Mouse (Mus musculus): ENCODE data around the gene Nup210l.

DNA sequence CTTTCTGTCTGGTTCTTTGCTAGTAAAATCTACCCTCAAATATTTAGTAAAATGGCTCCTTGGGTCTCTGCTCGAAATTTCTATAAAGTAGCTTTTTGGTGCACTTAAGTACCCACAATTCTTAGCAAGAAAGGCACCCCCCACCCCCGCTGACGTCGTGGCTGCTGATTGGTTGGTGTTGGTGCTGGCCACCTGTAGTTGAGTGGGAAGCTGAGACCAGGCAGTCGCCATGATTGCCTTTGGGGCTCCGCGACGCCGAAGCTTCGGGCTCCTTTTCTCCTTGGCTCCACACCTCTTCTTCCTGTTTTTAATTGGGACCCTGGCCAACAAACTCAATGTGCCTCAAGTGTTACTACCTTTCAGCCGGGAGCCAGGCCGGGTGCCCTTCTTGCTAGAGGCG is at the start of gene Nup210l:
- TF ChIP-seq CTCF (IDR thresholded peaks at IDR 0.05; ENCODE audit: borderline replicate concordance, insufficient read depth, low read depth, low read length) (no peak), POLR2A (IDR thresholded peaks at IDR 0.05; ENCODE audit: borderline replicate concordance, insufficient read depth, low read length) (no peak)
